Mouse (Mus musculus) neural tube, embryonic 13.5 days (tissue): ENCODE measurements at regions not wholly inside any gene's neighbourhood (a gene's known extent, or its start where the extent isn't known, plus 50 kb on each side); places are given as distances from the start of the nearest gene placed in this dataset.

Source experiments
- ATAC-seq: fragments of 200-750 bp; cut with Nextera tagmentation; 2 replicates; pipeline ENCODE4 v1.8.0; 2017; ENCODE audit warnings: low read depth, mild to moderate bottlenecking, moderate TSS enrichment, moderate library complexity
- H3K27ac ChIP-seq: fragments of 300-500 bp; sonication (generic); replicated peaks from 2 replicates; pipeline ENCODE4 v1.5.1; 2015; ENCODE audit warnings: moderate library complexity, mild to moderate bottlenecking, inconsistent platforms
- H3K27me3 ChIP-seq: fragments of 300-500 bp; sonication (generic); 2 replicates; pipeline ENCODE4 v1.6.1; 2015; ENCODE audit warnings: mild to moderate bottlenecking, inconsistent platforms
- H3K36me3 ChIP-seq: fragments of 300-500 bp; sonication (generic); 2 replicates; pipeline ENCODE4 v1.6.1; 2015; ENCODE audit warnings: mild to moderate bottlenecking, inconsistent platforms
- H3K4me1 ChIP-seq: fragments of 300-500 bp; sonication (generic); replicated peaks from 2 replicates; pipeline ENCODE4 v1.6.1; 2015; ENCODE audit warnings: inconsistent platforms
- H3K4me2 ChIP-seq: fragments of 300-500 bp; sonication (generic); 2 replicates; pipeline ENCODE4 v1.6.1; 2015; ENCODE audit warnings: inconsistent platforms, mild to moderate bottlenecking, moderate library complexity
- H3K4me3 ChIP-seq: fragments of 300-500 bp; sonication (generic); 2 replicates; pipeline ENCODE4 v1.5.1; 2015; ENCODE audit warnings: mild to moderate bottlenecking, inconsistent platforms
- H3K9ac ChIP-seq: fragments of 300-500 bp; sonication (generic); 2 replicates; pipeline ENCODE4 v1.6.1; 2015; ENCODE audit warnings: moderate library complexity, mild to moderate bottlenecking, inconsistent platforms
- H3K9me3 ChIP-seq: fragments of 300-500 bp; sonication (generic); 2 replicates; pipeline ENCODE4 v1.6.1; 2016; ENCODE audit warnings: inconsistent platforms
- WGBS: fragments of 180-500 bp; shearing (Covaris S2); methylation state at CpG from one replicate; pipeline ENCODE4 v1.1.7; 2015; 5-methylcytosine and 5-hydroxymethylcytosine counted together

- Histone ChIP-seq H3K36me3 (no peaks in the 10 kb centered on the region), H3K4me2 (no peak overlapping the region), H3K9me3 (no peaks in the 10 kb centered on the region), H3K4me3 (no peak overlapping the region), H3K4me1 (0 out of 2 replicates have a peak, but pooled peaks cover 8% of the 10 kb centered on the region), H3K9ac (no peak overlapping the region), H3K27ac (no peak overlapping the region), H3K27me3 (no peaks in the 10 kb centered on the region)
- 80% methylated on average over 4 of the region's 4 CpGs for WGBS
- no peak for ATAC-seq
These were observed 127.4 kb downstream of the Kdr start for GRCm38 (mm10) chr5:75850855-75851254.

GRCm38 (mm10) chr5:75847966-75848365, 130.3 kb downstream of the Kdr start:
- Histone ChIP-seq H3K36me3 (no peaks in the 10 kb centered on the region), H3K4me1 (0 out of 2 replicates have a peak, but pooled peaks cover 4% of the 10 kb centered on the region), H3K9ac (no peak overlapping the region), H3K4me3 (no peak overlapping the region), H3K27me3 (no peaks in the 10 kb centered on the region), H3K27ac (no peak overlapping the region), H3K9me3 (no peaks in the 10 kb centered on the region), H3K4me2 (no peak overlapping the region)
- no peak for ATAC-seq
- WGBS = 94% methylated on average over 6 of the region's 6 CpGs

DNA sequence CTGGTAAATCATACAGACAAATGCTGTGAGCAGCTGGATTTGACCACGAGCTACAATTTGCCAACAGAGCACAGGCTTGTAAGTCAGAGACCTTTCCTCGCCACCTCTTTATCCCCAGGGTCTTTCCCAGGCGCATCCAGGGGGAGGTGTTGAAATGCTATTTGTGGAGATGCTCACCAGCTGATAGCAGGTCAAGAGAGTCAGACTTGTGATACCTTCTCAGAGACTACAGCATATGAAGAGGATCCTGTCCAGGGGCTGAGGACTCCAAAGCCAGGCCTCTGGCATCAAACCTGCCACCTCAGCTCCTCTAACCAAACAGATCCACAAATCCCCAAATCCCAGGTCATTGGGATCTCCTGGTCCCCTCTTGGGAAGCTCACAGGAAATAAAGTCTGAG, 130.9 kb downstream of the Kdr start:
- no peak overlapping the region for H3K27ac ChIP-seq
- no peaks in the 10 kb centered on the region for H3K27me3 ChIP-seq
- H3K4me1 ChIP-seq = 0 out of 2 replicates have a peak, but pooled peaks cover 4% of the 10 kb centered on the region
- no peaks in the 10 kb centered on the region for H3K9me3 ChIP-seq
- H3K9ac ChIP-seq = no peak overlapping the region
- no peaks in the 10 kb centered on the region for H3K36me3 ChIP-seq
- no peak overlapping the region for H3K4me2 ChIP-seq
- ATAC-seq = no peak
- 82% methylated on average over 3 of the region's 3 CpGs for WGBS
- no peak overlapping the region for H3K4me3 ChIP-seq

- 35% methylated on average over 3 of the region's 3 CpGs for WGBS
- H3K36me3 ChIP-seq = no peaks in the 10 kb centered on the region
- no peak overlapping the region for H3K27ac ChIP-seq
- no peak for ATAC-seq
- H3K4me2 ChIP-seq = no peak overlapping the region
- no peaks in the 10 kb centered on the region for H3K9me3 ChIP-seq
- 0 out of 2 replicates have a peak, but pooled peaks cover 4% of the 10 kb centered on the region for H3K4me1 ChIP-seq
- no peak overlapping the region for H3K9ac ChIP-seq
- no peaks in the 10 kb centered on the region for H3K27me3 ChIP-seq
- H3K4me3 ChIP-seq = no peak overlapping the region
These were observed 132.2 kb downstream of the Kdr start for GRCm38 (mm10) chr5:75846016-75846415.

- no peak overlapping the region for H3K27ac ChIP-seq
- H3K4me1 ChIP-seq = 0 out of 2 replicates have a peak, but pooled peaks cover 4% of the 10 kb centered on the region
- no peaks in the 10 kb centered on the region for H3K27me3 ChIP-seq
- WGBS = 80% methylated on average over 3 of the region's 3 CpGs
- ATAC-seq = no peak
- H3K36me3 ChIP-seq = no peaks in the 10 kb centered on the region
- H3K9me3 ChIP-seq = no peaks in the 10 kb centered on the region
- no peak overlapping the region for H3K4me3 ChIP-seq
- H3K4me2 ChIP-seq = no peak overlapping the region
- H3K9ac ChIP-seq = no peak overlapping the region
These were observed 134.5 kb downstream of the Kdr start for GRCm38 (mm10) chr5:75843807-75844206.

DNA sequence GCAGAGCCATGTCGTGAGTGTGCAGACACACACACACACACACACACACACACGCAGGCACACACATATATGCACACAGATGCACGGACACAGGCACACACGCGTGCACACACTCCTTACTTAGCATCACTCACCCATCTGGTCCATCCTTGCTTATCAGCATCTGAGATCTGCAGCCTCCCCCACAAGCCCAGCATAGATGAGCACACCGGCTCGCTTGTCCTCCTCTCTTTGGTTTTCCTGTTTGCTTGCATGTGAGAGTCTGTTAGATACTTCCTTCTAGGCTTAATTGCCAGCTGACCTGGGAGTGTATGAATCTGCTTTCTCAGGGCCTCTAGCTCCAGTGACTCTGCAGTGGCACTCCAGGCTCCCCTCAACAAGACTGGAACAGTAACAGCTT, 137.8 kb downstream of the Kdr start:
- no peak overlapping the region for H3K4me2 ChIP-seq
- ATAC-seq = no peak
- H3K36me3 ChIP-seq = no peaks in the 10 kb centered on the region
- no peak overlapping the region for H3K9ac ChIP-seq
- H3K4me3 ChIP-seq = no peak overlapping the region
- WGBS = 86% methylated on average over 7 of the region's 7 CpGs
- H3K4me1 ChIP-seq = no peaks in the 10 kb centered on the region
- H3K27ac ChIP-seq = no peak overlapping the region
- H3K9me3 ChIP-seq = no peaks in the 10 kb centered on the region
- H3K27me3 ChIP-seq = no peaks in the 10 kb centered on the region

DNA sequence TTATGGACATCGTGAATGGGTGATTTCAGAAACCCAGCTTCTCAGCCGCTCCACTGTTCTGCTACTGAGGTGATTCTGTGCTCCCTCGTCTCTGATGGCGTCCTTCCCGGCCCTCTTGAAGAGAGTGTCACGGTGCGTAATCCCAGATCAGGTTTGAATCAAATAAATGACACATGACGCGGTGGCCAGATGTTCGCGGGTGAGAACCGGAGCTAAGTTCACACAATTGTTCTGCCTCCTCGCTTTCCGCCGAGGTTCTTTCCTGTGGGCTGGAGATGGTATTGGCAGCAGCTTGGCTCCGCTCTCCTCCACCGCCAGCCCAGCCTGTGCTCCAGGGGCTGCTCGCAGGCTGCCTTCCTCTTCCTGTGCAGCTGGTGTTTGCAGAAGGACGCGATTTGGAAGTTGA, 142.7 kb downstream of the Kdr start:
- no peak overlapping the region for H3K4me3 ChIP-seq
- ATAC-seq = peak; percentile 50; the same call in 1 of the 2 replicates
- H3K4me2 ChIP-seq = peak overlapping the region; percentile 31
- H3K4me1 ChIP-seq = no peaks in the 10 kb centered on the region; the same call in 1 of the 2 replicates
- H3K27ac ChIP-seq = peak overlapping the region; percentile 55; the same call in 1 of the 2 replicates
- 51% methylated on average over 20 of the region's 20 CpGs for WGBS
- no peaks in the 10 kb centered on the region for H3K36me3 ChIP-seq
- no peaks in the 10 kb centered on the region for H3K9me3 ChIP-seq
- H3K9ac ChIP-seq = no peak overlapping the region
- H3K27me3 ChIP-seq = no peaks in the 10 kb centered on the region

GRCm38 (mm10) chr5:75834766-75835555, 143.3 kb downstream of the Kdr start:
- Histone ChIP-seq H3K4me2 (peak overlapping the region; percentile 31), H3K36me3 (no peaks in the 10 kb centered on the region), H3K27ac (peak overlapping the region; percentile 55; the same call in 1 of the 2 replicates), H3K9ac (no peak overlapping the region), H3K4me3 (no peak overlapping the region), H3K4me1 (no peaks in the 10 kb centered on the region; the same call in 1 of the 2 replicates), H3K9me3 (no peaks in the 10 kb centered on the region), H3K27me3 (no peaks in the 10 kb centered on the region)
- WGBS = 68% methylated on average over 17 of the region's 17 CpGs
- ATAC-seq = no peak

DNA sequence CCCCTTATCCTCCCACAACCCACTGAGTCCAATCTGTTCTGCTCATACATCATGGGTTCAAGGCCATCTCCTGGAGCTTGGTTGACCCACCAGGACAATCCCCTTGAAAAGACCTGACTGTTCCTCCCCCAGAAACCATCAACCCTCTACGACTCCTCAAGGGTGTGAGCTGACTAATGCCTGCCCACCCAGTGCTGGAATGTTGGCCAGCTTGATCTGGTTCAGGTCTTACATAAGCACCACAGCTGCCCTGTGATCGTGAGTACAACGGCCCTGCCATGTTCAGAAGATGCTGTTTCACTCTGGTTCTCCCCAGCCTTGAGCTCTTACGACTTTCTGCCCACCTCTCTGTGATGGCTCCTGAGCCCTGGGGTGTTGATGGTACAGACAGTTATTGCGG, 145.9 kb downstream of the Kdr start:
- no peaks in the 10 kb centered on the region for H3K36me3 ChIP-seq
- H3K4me1 ChIP-seq = no peaks in the 10 kb centered on the region; the same call in 1 of the 2 replicates
- H3K4me2 ChIP-seq = no peak overlapping the region
- 86% methylated on average over 5 of the region's 5 CpGs for WGBS
- H3K27me3 ChIP-seq = no peaks in the 10 kb centered on the region
- no peak overlapping the region for H3K27ac ChIP-seq
- H3K4me3 ChIP-seq = no peak overlapping the region
- no peaks in the 10 kb centered on the region for H3K9me3 ChIP-seq
- no peak overlapping the region for H3K9ac ChIP-seq
- no peak for ATAC-seq

- no peak overlapping the region for H3K9ac ChIP-seq
- peaks cover 6% of the 10 kb centered on the region; the same call in 1 of the 2 replicates for H3K4me1 ChIP-seq
- ATAC-seq = no peak
- H3K4me3 ChIP-seq = no peak overlapping the region
- no peak overlapping the region for H3K4me2 ChIP-seq
- H3K9me3 ChIP-seq = no peaks in the 10 kb centered on the region
- no peaks in the 10 kb centered on the region for H3K36me3 ChIP-seq
- no peak overlapping the region for H3K27ac ChIP-seq
- WGBS = 51% methylated on average over 6 of the region's 6 CpGs
- no peaks in the 10 kb centered on the region for H3K27me3 ChIP-seq
These were observed 148.2 kb downstream of the Kdr start for GRCm38 (mm10) chr5:75829850-75830625.

- Histone ChIP-seq H3K9ac (no peak overlapping the region), H3K9me3 (no peaks in the 10 kb centered on the region), H3K27ac (no peak overlapping the region), H3K4me2 (no peak overlapping the region), H3K27me3 (no peaks in the 10 kb centered on the region), H3K36me3 (no peaks in the 10 kb centered on the region), H3K4me1 (peaks cover 6% of the 10 kb centered on the region; the same call in 1 of the 2 replicates), H3K4me3 (no peak overlapping the region)
- ATAC-seq = no peak
- 93% methylated on average over 5 of the region's 5 CpGs for WGBS
These were observed 149.9 kb downstream of the Kdr start for GRCm38 (mm10) chr5:75828332-75828731.
